Mouse (Mus musculus) heart, embryonic 16.5 days (tissue): ENCODE data around the gene Rptor. TPM values are rescaled to one million over a fixed set of nuclear protein-coding genes. Genes with fewer than 3 reads are reported as not detected.

Source experiments
- ATAC-seq: fragments of 200-750 bp; cut with Nextera tagmentation; replicated peaks from 2 replicates; pipeline ENCODE4 v1.8.0; 2017; ENCODE audit warnings: moderate number of reproducible peaks; ENCODE audit not compliant: insufficient read depth, low FRiP score; ENCODE audit errors: extremely low read depth
- H3K27ac ChIP-seq: fragments of 300-500 bp; sonication (generic); 2 replicates; pipeline ENCODE4 v1.5.1; 2014; ENCODE audit warnings: mild to moderate bottlenecking, low read length, control low read depth, moderate library complexity
- H3K27me3 ChIP-seq: fragments of 300-500 bp; sonication (generic); 2 replicates; pipeline ENCODE4 v1.6.1; 2014; ENCODE audit warnings: low read length, mixed read lengths; ENCODE audit not compliant: control insufficient read depth, insufficient read depth
- H3K36me3 ChIP-seq: fragments of 300-500 bp; sonication (generic); 2 replicates; pipeline ENCODE4 v1.6.1; 2014; ENCODE audit not compliant: control insufficient read depth, insufficient read depth
- H3K4me1 ChIP-seq: fragments of 300-500 bp; sonication (generic); 2 replicates; pipeline ENCODE4 v1.6.1; 2014; ENCODE audit warnings: low read length, mixed read lengths; ENCODE audit not compliant: control insufficient read depth, insufficient read depth
- H3K4me2 ChIP-seq: fragments of 300-500 bp; sonication (generic); 2 replicates; pipeline ENCODE4 v1.6.1; 2014; ENCODE audit warnings: low read depth, mild to moderate bottlenecking, control low read depth, low read length
- H3K4me3 ChIP-seq: fragments of 300-500 bp; sonication (generic); 2 replicates; pipeline ENCODE4 v1.5.1; 2014; ENCODE audit warnings: mild to moderate bottlenecking, control low read depth, low read length
- H3K9ac ChIP-seq: fragments of 300-500 bp; sonication (generic); 2 replicates; pipeline ENCODE4 v1.6.1; 2014; ENCODE audit warnings: low read length, control low read depth
- H3K9me3 ChIP-seq: fragments of 300-500 bp; sonication (generic); replicated peaks from 2 replicates; pipeline ENCODE4 v1.6.1; 2016; ENCODE audit warnings: low read length; ENCODE audit not compliant: control insufficient read depth
- WGBS: fragments of 180-500 bp; shearing (Covaris S2); extraction: QIAGEN DNeasy Blood & Tissue Kit; methylation state at CpG from one replicate; pipeline ENCODE4 v1.1.7; 2014; 5-methylcytosine and 5-hydroxymethylcytosine counted together
- polyA plus RNA-seq: library from polyadenylated mRNA; unstranded; fragments of >200 nt; fragmentation: Nextera tagmentation; extraction: Ambion mirVana; gene quantifications from 2 replicates; pipeline ENCODE4 v1.2.1, GENCODE M21; 2015

Gene Rptor
- polyA plus RNA-seq, 1 experiment from 2014 or later: 7.0 TPM

GRCm38 (mm10) chr11:119720101-119721048, 117.7 kb downstream of the Rptor start:
- H3K27ac ChIP-seq: peak overlapping the region; percentile 77
- 47% methylated on average over 9 of the region's 9 CpGs for WGBS
- H3K9me3 ChIP-seq: no peaks in the 10 kb centered on the region
- peak overlapping the region; percentile 21; the same call in 1 of the 2 replicates for H3K4me2 ChIP-seq
- H3K4me1 ChIP-seq: peaks cover 19% of the 10 kb centered on the region
- ATAC-seq: peak; percentile 78
- no peak overlapping the region for H3K9ac ChIP-seq
- H3K36me3 ChIP-seq: peaks cover 4% of the 10 kb centered on the region; the same call in 1 of the 2 replicates
- no peak overlapping the region for H3K4me3 ChIP-seq
- no peaks in the 10 kb centered on the region for H3K27me3 ChIP-seq

GRCm38 (mm10) chr11:119724709-119725108, 122.0 kb downstream of the Rptor start:
- Histone ChIP-seq H3K27ac (no peak overlapping the region), H3K4me3 (no peak overlapping the region), H3K36me3 (no peaks in the 10 kb centered on the region), H3K4me1 (peaks cover 17% of the 10 kb centered on the region), H3K9me3 (no peaks in the 10 kb centered on the region), H3K27me3 (no peaks in the 10 kb centered on the region), H3K4me2 (no peak overlapping the region), H3K9ac (no peak overlapping the region)
- 85% methylated on average over 9 of the region's 9 CpGs for WGBS
- no peak for ATAC-seq

- H3K4me2 ChIP-seq: peak overlapping the region; percentile 27
- peak overlapping the region; percentile 18; the same call in 1 of the 2 replicates for H3K9ac ChIP-seq
- no peak overlapping the region for H3K4me3 ChIP-seq
- peaks cover 39% of the 10 kb centered on the region for H3K4me1 ChIP-seq
- H3K36me3 ChIP-seq: no peaks in the 10 kb centered on the region
- H3K9me3 ChIP-seq: no peaks in the 10 kb centered on the region
- no peak for ATAC-seq
- peak overlapping the region; percentile 59 for H3K27ac ChIP-seq
- H3K27me3 ChIP-seq: no peaks in the 10 kb centered on the region
- WGBS: 41% methylated on average over 5 of the region's 5 CpGs
Observed at GRCm38 (mm10) chr11:119731382-119731781, 128.7 kb downstream of the Rptor start.

- Histone ChIP-seq H3K4me1 (peaks cover 39% of the 10 kb centered on the region), H3K9ac (no peak overlapping the region)
Observed at GRCm38 (mm10) chr11:119732362-119732761, 129.7 kb downstream of the Rptor start.

GRCm38 (mm10) chr11:119732961-119733656, 130.4 kb downstream of the Rptor start:
- peak; percentile 63 for ATAC-seq
- H3K4me1 ChIP-seq: peaks cover 39% of the 10 kb centered on the region
- no peaks in the 10 kb centered on the region for H3K9me3 ChIP-seq
- no peaks in the 10 kb centered on the region for H3K27me3 ChIP-seq
- no peaks in the 10 kb centered on the region for H3K36me3 ChIP-seq
- WGBS: 19% methylated on average over 4 of the region's 4 CpGs
- 0 out of 2 replicates have a peak overlapping the region, but pooled peaks have one; percentile 5 for H3K9ac ChIP-seq
- peak overlapping the region; percentile 65 for H3K27ac ChIP-seq
- H3K4me2 ChIP-seq: 0 out of 2 replicates have a peak overlapping the region, but pooled peaks have one; percentile 8
- no peak overlapping the region for H3K4me3 ChIP-seq

More at GRCm38 (mm10) chr11:119732362-119732761, 129.7 kb downstream of the Rptor start:
- Histone ChIP-seq H3K4me2 (no peak overlapping the region), H3K9me3 (no peaks in the 10 kb centered on the region), H3K27me3 (no peaks in the 10 kb centered on the region), H3K4me3 (no peak overlapping the region), H3K36me3 (no peaks in the 10 kb centered on the region), H3K27ac (peak overlapping the region; percentile 65)
- no peak for ATAC-seq
- WGBS: 50% methylated on average over 1 of the region's 1 CpGs

GRCm38 (mm10) chr11:119733657-119733990, 130.9 kb downstream of the Rptor start:
- 80% methylated on average over 7 of the region's 7 CpGs for WGBS
- Histone ChIP-seq H3K36me3 (no peaks in the 10 kb centered on the region), H3K27me3 (no peaks in the 10 kb centered on the region), H3K9ac (no peak overlapping the region), H3K4me1 (peaks cover 39% of the 10 kb centered on the region), H3K4me3 (no peak overlapping the region), H3K4me2 (no peak overlapping the region), H3K27ac (peak overlapping the region; percentile 65), H3K9me3 (no peaks in the 10 kb centered on the region)
- no peak for ATAC-seq

GRCm38 (mm10) chr11:119735152-119735551, 132.4 kb downstream of the Rptor start:
- no peak overlapping the region for H3K9ac ChIP-seq
- no peak overlapping the region for H3K4me2 ChIP-seq
- ATAC-seq: no peak
- H3K27ac ChIP-seq: no peak overlapping the region
- 76% methylated on average over 2 of the region's 2 CpGs for WGBS
- peaks cover 38% of the 10 kb centered on the region for H3K4me1 ChIP-seq
- no peaks in the 10 kb centered on the region for H3K27me3 ChIP-seq
- no peaks in the 10 kb centered on the region for H3K9me3 ChIP-seq
- no peak overlapping the region for H3K4me3 ChIP-seq
- no peaks in the 10 kb centered on the region for H3K36me3 ChIP-seq

GRCm38 (mm10) chr11:119738990-119739846, 136.5 kb downstream of the Rptor start:
- H3K27me3 ChIP-seq: no peaks in the 10 kb centered on the region
- 70% methylated on average over 7 of the region's 7 CpGs for WGBS
- H3K9ac ChIP-seq: no peak overlapping the region
- H3K9me3 ChIP-seq: no peaks in the 10 kb centered on the region
- no peak for ATAC-seq
- no peak overlapping the region for H3K4me2 ChIP-seq
- peaks cover 3% of the 10 kb centered on the region; the same call in 1 of the 2 replicates for H3K4me1 ChIP-seq
- H3K36me3 ChIP-seq: no peaks in the 10 kb centered on the region
- H3K27ac ChIP-seq: no peak overlapping the region
- H3K4me3 ChIP-seq: no peak overlapping the region
